Mouse (Mus musculus) cerebellum, adult 2 months (tissue): ENCODE measurements around the gene Mgmt. TPM values are rescaled to one million over a fixed set of nuclear protein-coding genes. Genes with fewer than 3 reads are reported as not detected.

Experiments used
- DNase-seq, 2 experiments: peaks; one replicate each; pipeline ENCODE4 v3.0.0; 2021
- H3K27ac ChIP-seq: fragments of 200-500 bp; 2 replicates; pipeline ENCODE4 v1.5.1; 2012; ENCODE audit warnings: low read length, control low read depth, inconsistent platforms; ENCODE audit not compliant: insufficient read depth
- H3K27me3 ChIP-seq: fragments of 200-500 bp; 2 replicates; pipeline ENCODE4 v1.6.1; 2012; ENCODE audit warnings: inconsistent platforms, mild to moderate bottlenecking, low read length, moderate library complexity; ENCODE audit not compliant: control insufficient read depth, insufficient read depth
- H3K4me1 ChIP-seq: fragments of 200-500 bp; 2 replicates; pipeline ENCODE4 v1.6.1; 2011; ENCODE audit warnings: low read length; ENCODE audit not compliant: control insufficient read depth, insufficient read depth
- H3K4me3 ChIP-seq: fragments of 200-500 bp; replicated peaks from 2 replicates; pipeline ENCODE3; 2011; ENCODE audit warnings: mild to moderate bottlenecking, low read depth, low read length, control low read depth; ENCODE audit not compliant: insufficient read depth
- CTCF ChIP-seq: fragments of 200-500 bp; IDR thresholded peaks from 2 replicates; pipeline ENCODE4 v1.5.1; 2011; ENCODE audit warnings: low read depth, mild to moderate bottlenecking, control low read depth, low read length, moderate library complexity, borderline replicate concordance; ENCODE audit not compliant: insufficient read depth
- POLR2A ChIP-seq: fragments of 200-500 bp; IDR thresholded peaks from 2 replicates; pipeline ENCODE4 v1.6.1; 2011; ENCODE audit warnings: low read length, control low read depth, borderline replicate concordance; ENCODE audit not compliant: insufficient read depth
- WGBS: fragments of 180-500 bp; shearing (Covaris S2); methylation state at CpG from one replicate; pipeline ENCODE4 v1.1.7; 2018; 5-methylcytosine and 5-hydroxymethylcytosine counted together
- polyA plus RNA-seq: library from polyadenylated mRNA; depleted of rRNA; stranded (reverse); fragments of >200 nt; gene quantifications from 2 replicates; pipeline ENCODE4 v1.2.3, GENCODE M21; 2012

Gene Mgmt
- polyA plus RNA-seq, 1 experiment: 0.92 TPM

GRCm38 (mm10) chr7:136934784-136935183 lies 40.4 kb downstream of the Mgmt start:
- 71% methylated on average over 7 of the region's 7 CpGs for WGBS
- no peaks in the 10 kb centered on the region for H3K27me3 ChIP-seq
- no peak overlapping the region for H3K4me3 ChIP-seq
- no peaks in the 10 kb centered on the region for H3K4me1 ChIP-seq
- DNase-seq: no peak
- no peak for TF ChIP-seq POLR2A
- no peak for TF ChIP-seq CTCF
- H3K27ac ChIP-seq: no peak overlapping the region

- no peak for DNase-seq
- Histone ChIP-seq H3K4me1 (no peaks in the 10 kb centered on the region), H3K27ac (no peak overlapping the region), H3K27me3 (no peaks in the 10 kb centered on the region), H3K4me3 (no peak overlapping the region)
- 84% methylated on average over 4 of the region's 4 CpGs for WGBS
- TF ChIP-seq CTCF: no peak
- no peak for TF ChIP-seq POLR2A
Measured at GRCm38 (mm10) chr7:136938371-136938770, 44.0 kb downstream of the Mgmt start.

- H3K4me1 ChIP-seq: no peaks in the 10 kb centered on the region
- DNase-seq: no peak
- no peak overlapping the region for H3K27ac ChIP-seq
- no peak overlapping the region for H3K4me3 ChIP-seq
- no peak for TF ChIP-seq CTCF
- TF ChIP-seq POLR2A: no peak
- WGBS: 93% methylated on average over 2 of the region's 2 CpGs
- no peaks in the 10 kb centered on the region for H3K27me3 ChIP-seq
Measured at GRCm38 (mm10) chr7:136942414-136942813, 48.0 kb downstream of the Mgmt start.

- Histone ChIP-seq H3K4me3 (no peak overlapping the region), H3K4me1 (no peaks in the 10 kb centered on the region), H3K27me3 (no peaks in the 10 kb centered on the region), H3K27ac (no peak overlapping the region)
- no peak for DNase-seq
- 78% methylated on average over 5 of the region's 5 CpGs for WGBS
- TF ChIP-seq CTCF: no peak
- no peak for TF ChIP-seq POLR2A
Measured at GRCm38 (mm10) chr7:136943886-136944285, 49.5 kb downstream of the Mgmt start.

- WGBS: 62% methylated on average over 10 of the region's 10 CpGs
- Histone ChIP-seq H3K4me3 (no peak overlapping the region), H3K27ac (no peak overlapping the region), H3K27me3 (no peaks in the 10 kb centered on the region), H3K4me1 (no peaks in the 10 kb centered on the region)
- DNase-seq: no peak
- TF ChIP-seq CTCF (no peak), POLR2A (no peak)
Measured at GRCm38 (mm10) chr7:136945697-136946096, 51.3 kb downstream of the Mgmt start.

- Histone ChIP-seq H3K4me3 (no peak overlapping the region), H3K27me3 (no peaks in the 10 kb centered on the region), H3K27ac (no peak overlapping the region), H3K4me1 (no peaks in the 10 kb centered on the region)
- no peak for DNase-seq
- 26% methylated on average over 9 of the region's 9 CpGs for WGBS
- TF ChIP-seq CTCF: no peak
- no peak for TF ChIP-seq POLR2A
Measured at GRCm38 (mm10) chr7:136946131-136946530, 51.7 kb downstream of the Mgmt start.

- Histone ChIP-seq H3K27me3 (no peaks in the 10 kb centered on the region), H3K4me3 (no peak overlapping the region), H3K4me1 (no peaks in the 10 kb centered on the region), H3K27ac (no peak overlapping the region)
- no peak for TF ChIP-seq POLR2A
- TF ChIP-seq CTCF: no peak
- DNase-seq: no peak
- 42% methylated on average over 6 of the region's 6 CpGs for WGBS
Measured at GRCm38 (mm10) chr7:136948275-136948810, 53.9 kb downstream of the Mgmt start.

GRCm38 (mm10) chr7:136952608-136953007 lies 58.2 kb downstream of the Mgmt start:
- H3K4me1 ChIP-seq: no peaks in the 10 kb centered on the region
- no peak overlapping the region for H3K27ac ChIP-seq
- 77% methylated on average over 7 of the region's 7 CpGs for WGBS
- no peak overlapping the region for H3K4me3 ChIP-seq
- no peak for DNase-seq
- no peaks in the 10 kb centered on the region for H3K27me3 ChIP-seq
- TF ChIP-seq POLR2A: no peak
- no peak for TF ChIP-seq CTCF
